Mouse (Mus musculus) C2C12 (cell line): ENCODE results near the gene Sh2d1b1. TPM values are rescaled to one million over a fixed set of nuclear protein-coding genes. Genes with fewer than 3 reads are reported as not detected.

Source experiments
- H3K27me3 ChIP-seq: one replicate; pipeline ENCODE4 v1.6.1; 2011; ENCODE audit not compliant: control insufficient read depth, insufficient read depth, insufficient read length
- H3K36me3 ChIP-seq: one replicate; pipeline ENCODE4 v1.6.1; 2011; ENCODE audit not compliant: control insufficient read depth, insufficient read depth
- H3K4me3 ChIP-seq: one replicate; pipeline ENCODE4 v1.5.1; 2011; ENCODE audit warnings: mild to moderate bottlenecking, control low read depth; ENCODE audit not compliant: poor library complexity, insufficient read depth, severe bottlenecking
- H3K79me2 ChIP-seq: one replicate; pipeline ENCODE4 v1.6.1; 2011; ENCODE audit not compliant: control insufficient read depth, insufficient read depth
- H3K79me3 ChIP-seq: one replicate; pipeline ENCODE4 v1.6.1; 2011; ENCODE audit warnings: low read depth, control low read depth
- H3ac ChIP-seq: one replicate; pipeline ENCODE3; 2011; ENCODE audit warnings: low read depth; ENCODE audit not compliant: control insufficient read depth, insufficient read length
- CEBPB ChIP-seq: IDR thresholded peaks from one replicate; pipeline ENCODE4 v1.6.1; 2011; ENCODE audit warnings: low read depth, mild to moderate bottlenecking, control low read depth, moderate library complexity
- CTCF ChIP-seq: IDR thresholded peaks from one replicate; pipeline ENCODE4 v1.5.1; 2011; ENCODE audit not compliant: control insufficient read depth, insufficient read depth, insufficient read length
- FOSL1 ChIP-seq: IDR thresholded peaks from one replicate; pipeline ENCODE4 v1.8.0; 2011; ENCODE audit warnings: mild to moderate bottlenecking, low read length; ENCODE audit not compliant: poor library complexity, insufficient read depth, severe bottlenecking
- MAX ChIP-seq: IDR thresholded peaks from one replicate; pipeline ENCODE4 v1.6.1; 2011; ENCODE audit warnings: mild to moderate bottlenecking, control low read depth
- MYOD1 ChIP-seq: IDR thresholded peaks from one replicate; pipeline ENCODE4 v1.6.1; 2011; ENCODE audit warnings: low read depth; ENCODE audit not compliant: control insufficient read depth, insufficient read length
- MYOG ChIP-seq: IDR thresholded peaks from one replicate; pipeline ENCODE4 v1.6.1; 2011; ENCODE audit not compliant: control insufficient read depth, insufficient read length; ENCODE audit errors: extremely low read depth
- USF1 ChIP-seq: IDR thresholded peaks from one replicate; pipeline ENCODE4 v1.6.1; 2011; ENCODE audit warnings: low read depth, mild to moderate bottlenecking, control low read depth, moderate library complexity
- polyA plus RNA-seq: library from polyadenylated mRNA; unstranded; fragments of >200 nt; fragmentation: generic; extraction: Trizol; gene quantifications from one replicate; pipeline ENCODE4 v1.2.1, GENCODE M21; 2012; ENCODE audit warnings: missing spikeins

The Sh2d1b1 gene
- polyA plus RNA-seq, 1 experiment: 2.3 TPM

- H3ac ChIP-seq: no peak overlapping the region
- no peaks in the 10 kb centered on the region for H3K79me2 ChIP-seq
- H3K4me3 ChIP-seq: no peak overlapping the region
- TF ChIP-seq CTCF (no peak), USF1 (no peak), MYOG (no peak), MYOD1 (no peak), FOSL1 (no peak), MAX (no peak), CEBPB (no peak)
- H3K79me3 ChIP-seq: no peaks in the 10 kb centered on the region
- no peaks in the 10 kb centered on the region for H3K36me3 ChIP-seq
- no peaks in the 10 kb centered on the region for H3K27me3 ChIP-seq
Measured at GRCm38 (mm10) chr1:170270696-170271095, 6.4 kb upstream of the Sh2d1b1 start.

- Histone ChIP-seq H3K79me3 (no peaks in the 10 kb centered on the region), H3K79me2 (no peaks in the 10 kb centered on the region), H3K4me3 (no peak overlapping the region), H3K27me3 (no peaks in the 10 kb centered on the region), H3ac (no peak overlapping the region), H3K36me3 (no peaks in the 10 kb centered on the region)
- no peak for TF ChIP-seq CTCF
Measured at GRCm38 (mm10) chr1:170273252-170273651, 3.9 kb upstream of the Sh2d1b1 start.

- Histone ChIP-seq H3K79me2 (no peaks in the 10 kb centered on the region), H3K79me3 (no peaks in the 10 kb centered on the region), H3ac (no peak overlapping the region), H3K36me3 (no peaks in the 10 kb centered on the region), H3K4me3 (no peak overlapping the region), H3K27me3 (no peaks in the 10 kb centered on the region)
- TF ChIP-seq MYOD1: no peak
- no peak for TF ChIP-seq MAX
Measured at GRCm38 (mm10) chr1:170282415-170283129, 5.5 kb downstream of the Sh2d1b1 start.

- Histone ChIP-seq H3K79me2 (no peaks in the 10 kb centered on the region), H3K4me3 (no peak overlapping the region), H3K27me3 (peaks cover 9% of the 10 kb centered on the region), H3K36me3 (no peaks in the 10 kb centered on the region), H3ac (no peak overlapping the region), H3K79me3 (no peaks in the 10 kb centered on the region)
- TF ChIP-seq FOSL1 (no peak), MYOG (no peak), CEBPB (no peak), USF1 (no peak), CTCF (no peak), MAX (no peak), MYOD1 (no peak)
Measured at GRCm38 (mm10) chr1:170292239-170292951, 15.3 kb downstream of the Sh2d1b1 start.

- TF ChIP-seq MYOG: no peak
- no peak for TF ChIP-seq CEBPB
- no peak for TF ChIP-seq USF1
- no peak for TF ChIP-seq CTCF
- TF ChIP-seq MYOD1: no peak
- TF ChIP-seq FOSL1: no peak
- TF ChIP-seq MAX: no peak
- Histone ChIP-seq H3K4me3 (no peak overlapping the region), H3K79me3 (no peaks in the 10 kb centered on the region), H3K79me2 (no peaks in the 10 kb centered on the region), H3K27me3 (peaks cover 9% of the 10 kb centered on the region), H3ac (no peak overlapping the region), H3K36me3 (no peaks in the 10 kb centered on the region)
Measured at GRCm38 (mm10) chr1:170293257-170293656, 16.1 kb downstream of the Sh2d1b1 start.

GRCm38 (mm10) chr1:170294786-170295570 is 17.9 kb downstream of the Sh2d1b1 start:
- no peak overlapping the region for H3K4me3 ChIP-seq
- H3K36me3 ChIP-seq: no peaks in the 10 kb centered on the region
- H3ac ChIP-seq: no peak overlapping the region
- no peaks in the 10 kb centered on the region for H3K79me3 ChIP-seq
- H3K27me3 ChIP-seq: peaks cover 22% of the 10 kb centered on the region
- no peaks in the 10 kb centered on the region for H3K79me2 ChIP-seq
- TF ChIP-seq USF1 (no peak), MAX (no peak), CEBPB (no peak), FOSL1 (no peak), MYOG (no peak)
